Mouse (Mus musculus): ENCODE data around the gene Ube4a. TPM values are rescaled to one million over a fixed set of nuclear protein-coding genes. Genes with fewer than 3 reads are reported as not detected.
"Not testable (repeated sequence)": the region's sequence is repeated elsewhere in the genome, so short reads cannot be mapped to it uniquely, and the experiment has no call there.

Gene Ube4a
- polyA plus RNA-seq, 1 experiment from 2014 or later = 15.9 TPM

DNA sequence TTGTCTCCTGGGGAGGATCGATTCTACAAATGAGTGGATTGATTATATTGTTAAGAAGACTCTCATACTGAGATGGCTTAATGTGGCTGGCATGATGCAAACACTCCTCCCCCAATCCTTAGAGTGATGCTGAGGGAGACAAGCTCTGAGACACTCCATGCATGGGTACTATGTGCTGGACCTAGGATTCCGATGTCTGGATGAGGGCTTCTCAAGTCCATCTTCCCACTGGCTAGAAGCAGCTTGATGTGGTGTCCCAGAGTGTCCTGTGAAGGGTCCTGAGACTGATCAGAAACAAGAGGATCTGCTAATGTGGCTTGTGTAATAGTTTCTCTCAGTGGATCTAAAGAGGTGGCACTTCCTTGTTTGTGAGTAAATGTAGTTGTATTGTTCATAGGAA, 15.7 kb upstream of the Ube4a start:
- no peaks in the 10 kb centered on the region for H3K4me1 ChIP-seq
- H3K27me3 ChIP-seq (replicated peaks) = peaks cover 51% of the 10 kb centered on the region
- no peaks in the 10 kb centered on the region for H3K36me3 ChIP-seq
- ATAC-seq (ENCODE audit: extremely low read depth, insufficient number of reproducible peaks, low FRiP score, low TSS enrichment) = no peak
- no peak overlapping the region for H3K9ac ChIP-seq
- no peak overlapping the region for H3K4me3 ChIP-seq
- H3K4me2 ChIP-seq = no peak overlapping the region
- WGBS = 82% methylated on average over 2 of the region's 2 CpGs
- H3K27ac ChIP-seq (replicated peaks) = no peak overlapping the region
- no peaks in the 10 kb centered on the region for H3K9me3 ChIP-seq

DNA sequence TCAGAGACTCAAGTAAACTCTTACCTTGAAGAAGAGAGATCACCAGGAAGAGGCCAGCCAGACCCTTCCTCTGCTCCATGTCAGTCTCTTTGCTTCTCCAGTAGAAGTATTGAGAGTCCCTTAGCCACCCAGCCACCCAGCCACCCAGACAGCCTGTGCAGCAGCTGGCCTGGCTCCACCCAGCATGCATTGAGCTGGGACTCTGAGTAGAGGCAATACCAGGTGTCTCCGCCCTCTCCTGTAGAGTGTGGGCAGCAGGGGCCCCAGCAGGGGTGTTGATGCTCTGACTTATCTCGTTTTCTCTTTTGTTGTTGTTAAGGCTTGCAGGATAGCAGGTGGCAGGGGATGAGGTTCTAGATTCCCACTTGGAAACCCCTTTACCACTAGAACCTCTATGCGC, 14.8 kb upstream of the Ube4a start, which contains the start of gene Cd3g:
Cd3g (minus strand) TSS at position 190 of the 400 bp plus-strand sequence.
- no peak within 1 kb of the TSS for H3K4me3 ChIP-seq
- WGBS = 51% methylated on average over 3 of the region's 3 CpGs

DNA sequence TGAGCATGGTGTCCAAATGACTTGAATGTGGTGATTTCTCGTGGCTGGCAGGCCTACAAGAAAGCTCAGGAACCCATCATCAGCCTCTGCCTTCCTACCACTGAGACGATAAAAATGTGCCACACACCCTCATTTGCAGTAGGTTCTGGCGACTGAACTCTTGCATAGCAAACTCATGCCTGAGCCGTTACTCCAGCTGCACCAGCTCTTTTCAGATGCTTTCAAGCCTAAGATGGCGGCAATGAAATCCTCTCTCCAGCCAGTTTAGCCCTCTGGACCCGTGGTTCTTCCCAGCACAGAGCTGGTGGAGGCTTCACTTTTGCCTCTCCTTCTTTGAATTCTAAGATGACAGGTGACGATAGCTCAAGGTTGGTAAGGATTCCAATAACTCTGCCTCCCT, 14.4 kb upstream of the Ube4a start:
- Histone ChIP-seq H3K9me3 (no peaks in the 10 kb centered on the region), H3K27ac (replicated peaks) (no peak overlapping the region), H3K36me3 (no peaks in the 10 kb centered on the region), H3K27me3 (replicated peaks) (peaks cover 54% of the 10 kb centered on the region), H3K4me3 (no peak overlapping the region), H3K9ac (no peak overlapping the region), H3K4me1 (no peaks in the 10 kb centered on the region), H3K4me2 (no peak overlapping the region)
- WGBS = 65% methylated on average over 7 of the region's 7 CpGs
- no peak for ATAC-seq (ENCODE audit: extremely low read depth, insufficient number of reproducible peaks, low FRiP score, low TSS enrichment)

More for the DNA sequence above, 14.8 kb upstream of the Ube4a start, which contains the start of gene Cd3g:
- no peak for ATAC-seq (ENCODE audit: extremely low read depth, insufficient number of reproducible peaks, low FRiP score, low TSS enrichment)
- Histone ChIP-seq H3K27ac (replicated peaks) (no peak within 1 kb of the TSS), H3K9me3 (no peaks in the 10 kb centered on the region), H3K36me3 (no peaks in the 10 kb centered on the region), H3K4me2 (no peak within 1 kb of the TSS), H3K9ac (no peak within 1 kb of the TSS), H3K4me1 (no peaks in the 10 kb centered on the region), H3K27me3 (replicated peaks) (peaks cover 55% of the 10 kb centered on the region)

DNA sequence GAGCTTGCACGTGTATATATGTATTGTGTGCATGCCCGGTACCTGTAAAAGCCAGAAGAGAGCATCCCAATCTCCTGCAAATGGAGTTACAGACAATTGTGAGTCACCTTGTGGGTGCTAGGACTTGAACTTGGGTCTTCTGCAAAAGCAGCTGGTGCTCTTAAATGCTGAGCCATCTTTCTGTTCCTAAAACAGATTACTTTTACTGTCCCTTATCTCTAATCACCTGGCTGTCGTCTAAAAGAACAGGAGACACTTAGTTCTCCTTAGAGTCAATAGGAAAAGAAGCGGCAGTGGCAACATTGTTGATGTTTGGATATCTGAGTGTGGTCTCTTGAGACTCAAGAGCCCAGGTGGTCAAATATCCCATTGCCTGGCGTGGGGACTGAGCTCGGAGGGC, 12.4 kb upstream of the Ube4a start:
- Histone ChIP-seq H3K9me3 (no peaks in the 10 kb centered on the region), H3K9ac (no peak overlapping the region), H3K27me3 (replicated peaks) (peaks cover 72% of the 10 kb centered on the region), H3K4me1 (no peaks in the 10 kb centered on the region), H3K27ac (replicated peaks) (no peak overlapping the region), H3K4me2 (no peak overlapping the region), H3K4me3 (no peak overlapping the region), H3K36me3 (no peaks in the 10 kb centered on the region)
- WGBS = 49% methylated on average over 6 of the region's 6 CpGs
- no peak for ATAC-seq (ENCODE audit: extremely low read depth, insufficient number of reproducible peaks, low FRiP score, low TSS enrichment)

DNA sequence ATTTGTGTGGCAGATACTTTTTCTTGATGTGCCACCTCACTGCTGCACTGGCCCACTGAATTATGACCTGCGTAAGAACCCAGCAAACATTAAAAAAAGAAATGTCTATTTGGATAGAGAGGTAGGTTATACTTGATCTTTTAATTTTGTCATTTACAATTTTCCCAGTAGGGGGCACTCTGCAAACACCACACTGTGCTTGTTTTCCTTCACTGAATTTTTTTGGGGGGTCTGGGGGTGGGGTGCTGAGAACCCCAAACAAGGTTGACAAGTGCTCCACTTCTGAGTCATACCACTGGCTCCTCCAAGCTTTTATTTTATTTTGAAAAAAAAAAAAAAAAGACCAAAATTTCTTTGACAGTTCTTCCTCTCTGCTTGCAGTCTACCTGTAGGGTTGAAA, 4.0 kb upstream of the Ube4a start:
- 57% methylated on average over 1 of the region's 1 CpGs for WGBS
- no peak for ATAC-seq (ENCODE audit: extremely low read depth, insufficient number of reproducible peaks, low FRiP score, low TSS enrichment)

DNA sequence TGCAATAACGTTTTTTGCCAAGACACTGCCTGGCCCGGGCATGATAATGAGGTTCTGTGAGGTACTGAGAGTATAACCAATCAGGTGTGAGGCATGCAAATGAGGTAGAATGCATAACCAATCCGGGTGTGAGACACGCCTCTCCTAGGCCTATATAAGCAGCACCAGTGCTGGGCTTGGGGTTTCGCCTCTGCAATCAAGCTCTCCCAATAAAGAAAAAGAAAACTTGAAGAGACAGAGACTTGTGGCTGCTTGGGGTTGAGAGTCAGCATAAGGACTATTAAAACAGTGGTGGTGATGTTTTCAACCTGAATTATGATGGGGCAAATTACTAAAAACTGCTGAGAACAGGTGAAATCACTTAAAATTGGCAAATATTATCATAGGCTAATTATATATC, 2.4 kb upstream of the Ube4a start:
- H3K9ac ChIP-seq; ATAC-seq (ENCODE audit: extremely low read depth, insufficient number of reproducible peaks, low FRiP score, low TSS enrichment); H3K4me2 ChIP-seq; H3K9me3 ChIP-seq; H3K4me3 ChIP-seq; H3K27ac ChIP-seq (replicated peaks); H3K36me3 ChIP-seq: not testable (repeated sequence)
- peaks cover 25% of the 10 kb centered on the region for H3K27me3 ChIP-seq (replicated peaks)
- WGBS = 79% methylated on average over 5 of the region's 5 CpGs
- peaks cover 16% of the 10 kb centered on the region for H3K4me1 ChIP-seq

More for the DNA sequence above, 4.0 kb upstream of the Ube4a start:
- no peaks in the 10 kb centered on the region for H3K36me3 ChIP-seq
- peaks cover 42% of the 10 kb centered on the region for H3K27me3 ChIP-seq (replicated peaks)
- no peaks in the 10 kb centered on the region for H3K9me3 ChIP-seq
- no peak overlapping the region for H3K27ac ChIP-seq (replicated peaks)
- H3K4me3 ChIP-seq = no peak overlapping the region
- peaks cover 11% of the 10 kb centered on the region for H3K4me1 ChIP-seq
- H3K9ac ChIP-seq = no peak overlapping the region
- no peak overlapping the region for H3K4me2 ChIP-seq

DNA sequence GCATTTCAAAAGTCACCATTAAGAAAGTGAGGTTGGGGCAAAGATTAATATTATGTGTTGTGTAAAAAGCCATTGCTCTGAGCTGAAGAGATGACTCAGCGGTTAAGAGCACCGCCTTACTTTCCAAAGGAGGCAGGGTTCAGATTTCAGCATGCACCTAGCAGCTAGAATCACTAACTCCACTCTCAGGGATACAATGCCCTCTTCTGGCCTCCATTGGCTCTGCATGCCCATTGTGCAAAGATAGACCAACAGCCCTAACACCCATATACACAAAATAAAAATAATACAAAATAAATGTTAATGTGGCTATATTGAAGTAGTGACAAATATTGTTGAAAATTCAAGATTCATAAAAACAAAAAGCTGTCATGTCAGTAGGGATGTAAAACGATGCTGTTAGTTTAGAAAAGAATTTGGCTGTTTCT, 1.4 kb upstream of the Ube4a start:
- Histone ChIP-seq H3K9me3 (no peaks in the 10 kb centered on the region), H3K4me2 (no peak overlapping the region), H3K27ac (replicated peaks) (no peak overlapping the region), H3K9ac (no peak overlapping the region), H3K4me1 (peaks cover 16% of the 10 kb centered on the region), H3K4me3 (no peak overlapping the region), H3K36me3 (peaks cover 17% of the 10 kb centered on the region), H3K27me3 (replicated peaks) (peaks cover 18% of the 10 kb centered on the region)
- ATAC-seq (ENCODE audit: extremely low read depth, insufficient number of reproducible peaks, low FRiP score, low TSS enrichment) = no peak
- WGBS = 20% methylated on average over 3 of the region's 3 CpGs

DNA sequence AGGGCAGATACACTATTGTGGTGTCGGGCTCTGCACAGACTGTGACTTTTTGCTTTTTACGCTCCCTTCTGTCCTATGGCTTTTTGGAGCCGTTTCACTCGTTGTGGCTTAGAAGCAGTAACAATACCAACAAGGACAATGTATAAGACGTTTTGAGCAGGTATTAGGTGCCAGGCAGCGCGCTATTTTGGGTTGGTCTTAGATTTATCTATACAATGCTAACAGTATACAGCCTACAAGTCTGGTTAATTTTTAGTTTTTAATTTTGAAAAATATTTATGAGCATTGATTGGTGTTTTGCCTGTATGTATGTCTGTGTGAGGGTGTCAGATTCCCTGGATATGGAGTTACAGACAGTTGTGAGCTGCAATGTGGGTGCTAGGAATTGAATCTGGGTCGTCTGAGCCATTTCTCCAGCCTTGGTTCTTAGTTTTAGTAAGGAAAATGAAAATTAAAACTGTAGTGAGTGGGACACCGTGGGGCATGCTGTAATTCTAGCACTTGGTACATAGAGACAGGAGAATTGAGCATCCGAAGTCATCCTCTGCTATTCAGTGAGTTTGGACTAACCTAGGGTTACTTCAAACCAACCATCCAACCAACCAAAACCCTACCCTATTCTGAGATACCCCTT, 550 bp upstream of the Ube4a start:
- Histone ChIP-seq H3K27me3 (replicated peaks) (peaks cover 10% of the 10 kb centered on the region), H3K4me2 (peak overlapping the region; percentile 95), H3K9ac (peak overlapping the region; percentile 77), H3K4me1 (peaks cover 16% of the 10 kb centered on the region), H3K27ac (replicated peaks) (peak overlapping the region; percentile 32), H3K36me3 (peaks cover 25% of the 10 kb centered on the region), H3K4me3 (peak overlapping the region; percentile 89), H3K9me3 (no peaks in the 10 kb centered on the region)
- WGBS = 14% methylated on average over 10 of the region's 10 CpGs
- no peak for ATAC-seq (ENCODE audit: extremely low read depth, insufficient number of reproducible peaks, low FRiP score, low TSS enrichment)

DNA sequence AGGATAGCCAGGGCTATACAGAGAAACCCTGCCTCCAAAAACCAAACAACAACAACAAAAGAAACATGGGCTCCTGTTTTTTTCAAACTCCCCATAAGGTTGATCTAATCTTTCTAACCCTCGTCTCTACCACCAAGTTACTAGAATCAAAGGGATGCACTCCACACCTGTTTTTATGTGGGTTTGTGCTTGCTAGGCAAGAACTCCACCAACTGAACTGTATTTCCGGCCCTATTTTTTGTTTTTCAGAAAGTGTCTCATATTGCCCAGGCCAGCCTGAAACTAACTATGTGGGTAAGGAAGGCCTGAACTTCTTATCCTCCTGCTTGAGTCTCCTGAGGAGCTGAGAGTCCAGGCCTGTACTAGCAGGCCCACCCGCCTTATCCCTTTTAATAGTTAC, 11.0 kb downstream of the Ube4a start:
- WGBS = 88% methylated on average over 3 of the region's 3 CpGs
- H3K27ac ChIP-seq (replicated peaks) = no peak overlapping the region

DNA sequence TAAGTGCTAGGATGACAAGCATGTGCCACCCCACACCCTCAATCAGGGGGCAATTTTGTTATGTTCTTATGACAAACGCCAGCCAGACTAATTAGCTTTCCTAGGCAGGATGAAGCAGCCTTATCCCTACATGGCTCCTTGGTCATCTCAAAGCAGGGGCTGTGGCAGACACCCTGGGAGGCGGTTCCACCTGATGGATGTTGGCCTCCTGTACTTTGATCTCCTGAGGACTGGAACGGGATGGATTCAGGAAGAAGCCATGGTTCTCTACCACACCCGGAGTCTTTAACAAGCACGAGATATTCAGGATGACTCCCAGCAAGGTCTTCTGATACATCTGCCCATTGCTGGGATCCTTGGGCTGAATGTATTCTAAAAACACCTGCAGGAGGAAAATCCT, 17.6 kb downstream of the Ube4a start:
- 87% methylated on average over 5 of the region's 5 CpGs for WGBS

More for the DNA sequence above, 11.0 kb downstream of the Ube4a start:
- ATAC-seq (ENCODE audit: extremely low read depth, insufficient number of reproducible peaks, low FRiP score, low TSS enrichment) = no peak
- Histone ChIP-seq H3K9ac (no peak overlapping the region), H3K4me2 (no peak overlapping the region), H3K4me1 (no peaks in the 10 kb centered on the region), H3K4me3 (no peak overlapping the region), H3K9me3 (no peaks in the 10 kb centered on the region), H3K27me3 (replicated peaks) (no peaks in the 10 kb centered on the region), H3K36me3 (peaks cover 94% of the 10 kb centered on the region)

DNA sequence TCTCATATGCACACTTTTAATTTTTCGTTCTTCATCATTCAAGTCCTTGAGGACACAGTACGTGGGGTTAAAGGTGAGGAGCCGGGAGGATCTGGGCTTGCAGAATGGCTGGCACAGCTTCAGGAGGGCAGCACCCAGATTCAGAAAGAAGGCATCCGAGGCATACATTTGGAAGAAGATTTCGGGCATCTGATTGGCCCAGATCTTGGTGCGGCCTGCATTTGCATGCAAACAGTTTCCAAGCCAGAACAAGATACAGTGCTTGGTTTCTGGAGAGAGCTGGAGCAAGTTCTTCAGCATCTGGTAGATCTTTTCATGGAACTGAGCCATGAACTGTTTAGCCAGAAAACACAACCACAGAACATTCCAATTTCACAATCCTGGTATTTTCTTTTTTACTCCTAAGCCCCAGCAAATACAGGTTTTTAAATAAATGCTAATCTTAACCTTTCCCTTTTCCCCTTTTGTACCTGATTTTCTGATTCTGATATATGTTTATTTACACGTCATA, 19.2 kb downstream of the Ube4a start:
- Histone ChIP-seq H3K27me3 (replicated peaks) (no peaks in the 10 kb centered on the region), H3K36me3 (peaks cover 98% of the 10 kb centered on the region), H3K9ac (no peak overlapping the region), H3K27ac (replicated peaks) (no peak overlapping the region), H3K4me2 (no peak overlapping the region), H3K9me3 (no peaks in the 10 kb centered on the region), H3K4me3 (no peak overlapping the region), H3K4me1 (peaks cover 7% of the 10 kb centered on the region)
- 86% methylated on average over 7 of the region's 7 CpGs for WGBS
- ATAC-seq (ENCODE audit: extremely low read depth, insufficient number of reproducible peaks, low FRiP score, low TSS enrichment) = no peak

More for the DNA sequence above, 17.6 kb downstream of the Ube4a start:
- H3K9me3 ChIP-seq = no peaks in the 10 kb centered on the region
- no peak overlapping the region for H3K4me3 ChIP-seq
- H3K27me3 ChIP-seq (replicated peaks) = no peaks in the 10 kb centered on the region
- no peak overlapping the region for H3K4me2 ChIP-seq
- no peaks in the 10 kb centered on the region; the same call in 1 of the 2 replicates for H3K4me1 ChIP-seq
- peaks cover 98% of the 10 kb centered on the region for H3K36me3 ChIP-seq
- no peak overlapping the region for H3K27ac ChIP-seq (replicated peaks)
- no peak overlapping the region for H3K9ac ChIP-seq
- no peak for ATAC-seq (ENCODE audit: extremely low read depth, insufficient number of reproducible peaks, low FRiP score, low TSS enrichment)

DNA sequence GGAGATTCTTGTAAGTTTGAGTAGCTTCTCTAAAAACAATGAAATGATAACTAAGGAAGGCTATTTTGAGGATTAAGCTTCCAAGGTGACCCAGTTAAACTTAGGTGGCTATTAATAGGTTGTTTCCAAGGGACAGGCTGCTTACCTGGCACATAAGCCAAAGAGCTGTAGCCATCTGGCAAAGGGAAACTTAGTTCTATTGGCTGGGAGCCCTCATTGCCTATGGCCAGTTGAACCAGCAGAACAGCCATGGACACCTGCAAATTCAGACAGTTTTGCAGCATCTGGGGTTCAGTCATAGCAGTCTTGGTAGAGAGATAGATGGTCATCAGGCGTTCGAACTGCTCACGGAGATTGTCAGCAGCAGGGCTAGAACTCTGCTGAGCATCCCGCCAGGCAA, 23.0 kb downstream of the Ube4a start:
- no peak overlapping the region for H3K9ac ChIP-seq
- WGBS = 83% methylated on average over 4 of the region's 4 CpGs
- H3K9me3 ChIP-seq = no peaks in the 10 kb centered on the region
- peaks cover 98% of the 10 kb centered on the region for H3K36me3 ChIP-seq
- H3K4me2 ChIP-seq = no peak overlapping the region
- H3K27ac ChIP-seq (replicated peaks) = 0 out of 2 replicates have a peak overlapping the region, but pooled peaks have one; percentile 12
- no peak for ATAC-seq (ENCODE audit: extremely low read depth, insufficient number of reproducible peaks, low FRiP score, low TSS enrichment)
- no peak overlapping the region for H3K4me3 ChIP-seq
- no peaks in the 10 kb centered on the region for H3K27me3 ChIP-seq (replicated peaks)
- H3K4me1 ChIP-seq = peaks cover 7% of the 10 kb centered on the region
